Mouse (Mus musculus): ENCODE results near the gene Ptprs. TPM values are rescaled to one million over a fixed set of nuclear protein-coding genes. Genes with fewer than 3 reads are reported as not detected.

Ptprs gene
- total RNA-seq, 2 experiments from 2014 or later = 140 to 141 TPM

DNA sequence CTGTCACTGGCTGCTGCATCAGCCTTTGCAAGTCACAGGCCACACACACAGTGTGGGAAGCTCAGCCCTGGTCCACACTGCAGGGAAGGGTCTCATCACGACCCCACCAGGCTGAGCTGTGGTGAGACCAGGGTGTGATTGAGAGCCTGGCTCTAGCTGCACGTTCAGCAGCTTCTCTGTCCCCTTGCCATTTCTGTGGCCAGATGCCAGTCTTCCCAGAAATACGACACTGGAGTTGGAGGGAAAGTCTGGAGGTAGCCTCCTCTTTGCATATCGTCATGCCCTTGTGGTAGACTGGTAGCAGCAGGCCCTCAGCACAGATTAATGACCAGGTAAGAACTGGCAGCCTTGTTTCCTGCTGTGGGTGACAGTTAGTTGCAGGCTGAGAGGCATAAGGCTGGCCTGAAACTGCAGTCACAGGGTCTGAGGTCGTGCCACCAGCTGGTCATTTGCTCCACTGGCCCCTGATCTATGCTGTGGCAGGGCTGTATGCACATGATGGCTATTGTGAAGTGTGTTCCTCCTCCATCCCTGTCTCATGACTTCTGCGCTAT lies 96.9 kb downstream of the Ptprs start:
- DNase-seq = no peak

DNA sequence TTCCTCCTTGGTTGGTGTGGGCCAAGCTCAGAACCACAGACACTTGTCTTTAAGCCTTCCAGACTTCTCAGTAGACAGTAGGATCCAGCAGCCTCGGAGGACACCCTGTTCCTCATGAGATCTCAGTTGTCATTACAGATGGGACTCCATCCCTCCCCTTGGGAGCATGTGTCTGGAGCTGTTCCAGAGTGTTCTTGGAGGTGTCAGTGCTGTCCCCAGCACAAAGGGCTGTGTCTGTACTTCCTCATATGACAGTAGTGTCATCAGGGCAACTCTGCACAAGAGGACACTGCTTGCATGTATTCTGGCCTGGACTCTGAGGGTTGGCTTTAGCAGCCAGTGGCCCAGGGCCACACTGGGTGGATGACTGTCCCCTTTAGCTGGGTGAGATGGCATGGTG lies 101.4 kb downstream of the Ptprs start:
- no peak for DNase-seq

DNA sequence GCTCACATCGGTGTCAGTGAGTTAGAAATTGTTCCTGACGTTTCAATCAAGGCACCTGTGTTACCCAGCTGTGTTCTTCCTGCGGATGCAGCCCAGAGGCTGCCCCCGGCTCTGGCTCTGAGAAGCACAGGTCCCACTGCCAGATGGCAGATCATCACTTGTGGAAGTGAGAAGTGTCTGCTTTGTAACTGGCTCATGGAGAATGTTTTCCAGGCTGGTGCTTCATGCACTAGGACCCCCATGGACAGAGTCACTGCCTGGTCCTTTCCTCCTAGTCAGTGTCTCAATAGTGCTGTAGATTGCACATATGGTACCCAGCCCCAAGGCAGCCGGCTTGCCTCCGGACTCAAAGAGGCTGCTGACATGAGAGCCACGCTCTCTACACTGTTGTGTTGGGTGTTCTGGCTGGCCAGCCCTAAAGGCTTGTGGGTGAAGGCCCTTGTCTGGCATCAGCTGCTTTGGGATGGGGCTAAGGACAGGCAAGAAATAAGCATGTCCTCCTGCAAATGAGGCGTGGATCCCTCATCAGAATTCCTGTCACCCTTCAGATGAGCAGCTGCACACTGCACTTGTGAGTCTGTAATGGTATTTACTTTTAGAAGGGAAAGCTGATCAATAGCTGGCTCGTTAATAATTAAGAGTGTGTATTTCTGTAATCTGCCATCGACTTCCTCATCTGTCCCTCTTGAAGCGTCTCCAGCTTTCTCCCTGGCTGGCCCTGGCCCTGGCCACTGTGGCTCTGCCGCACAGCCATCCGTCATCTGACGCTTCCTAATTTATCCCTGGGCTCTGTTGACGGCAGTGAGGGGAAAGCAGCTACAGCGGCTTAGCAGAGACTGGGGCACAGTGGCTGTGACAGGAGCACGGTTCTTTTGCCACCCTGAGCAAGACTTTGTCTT lies 102.9 kb downstream of the Ptprs start:
- peak; percentile 18 for DNase-seq

DNA sequence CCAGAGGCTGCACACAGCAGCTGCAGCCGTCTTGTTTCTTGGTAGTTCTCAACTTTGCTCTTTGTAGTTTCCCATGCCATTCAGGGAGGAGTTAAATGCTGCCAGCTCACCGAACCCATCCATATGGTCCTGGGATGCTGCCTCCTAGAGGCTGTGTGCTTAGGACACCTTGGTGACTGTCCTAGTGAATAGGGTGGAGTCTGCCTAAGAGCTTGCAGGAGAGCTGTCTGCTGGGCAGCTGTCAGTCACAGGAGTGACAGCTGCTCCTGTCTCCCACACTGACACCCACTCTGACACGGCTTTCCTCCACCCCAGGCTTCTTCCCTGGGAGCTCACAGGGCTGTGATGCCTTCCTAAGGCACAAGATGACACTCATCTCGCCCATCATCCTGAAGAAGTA lies 104.2 kb downstream of the Ptprs start:
- no peak for DNase-seq

DNA sequence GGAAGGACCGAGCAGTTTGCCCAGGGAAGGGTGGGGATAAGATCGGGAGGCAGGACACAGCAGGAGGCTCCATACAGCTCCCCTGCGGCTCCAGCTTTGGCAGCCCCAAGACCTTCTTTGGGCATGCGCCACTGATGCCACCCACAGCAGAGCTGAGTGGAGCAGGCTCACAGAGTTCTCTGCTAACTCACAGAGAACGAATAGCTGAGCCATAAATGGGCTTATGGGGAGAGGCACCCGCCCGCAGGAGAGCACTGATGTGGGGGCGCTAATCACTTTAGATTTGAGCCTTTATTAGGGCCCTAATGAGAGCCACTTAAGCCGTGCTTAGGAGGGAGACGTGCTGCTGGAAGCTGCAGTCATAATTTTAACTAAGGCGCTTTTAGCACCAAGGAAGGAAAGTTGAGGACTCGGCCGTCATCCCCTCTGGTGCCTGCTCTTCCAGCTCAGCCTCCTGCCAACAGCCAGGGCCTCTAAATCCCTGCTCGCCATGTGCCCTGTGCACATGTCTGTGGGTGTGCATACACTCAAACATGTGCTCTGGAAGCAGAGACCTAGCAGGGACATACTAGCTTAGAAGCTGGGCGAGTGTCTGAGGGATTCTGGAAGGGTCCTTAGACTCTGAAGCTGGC lies 105.1 kb downstream of the Ptprs start:
- no peak for DNase-seq

DNA sequence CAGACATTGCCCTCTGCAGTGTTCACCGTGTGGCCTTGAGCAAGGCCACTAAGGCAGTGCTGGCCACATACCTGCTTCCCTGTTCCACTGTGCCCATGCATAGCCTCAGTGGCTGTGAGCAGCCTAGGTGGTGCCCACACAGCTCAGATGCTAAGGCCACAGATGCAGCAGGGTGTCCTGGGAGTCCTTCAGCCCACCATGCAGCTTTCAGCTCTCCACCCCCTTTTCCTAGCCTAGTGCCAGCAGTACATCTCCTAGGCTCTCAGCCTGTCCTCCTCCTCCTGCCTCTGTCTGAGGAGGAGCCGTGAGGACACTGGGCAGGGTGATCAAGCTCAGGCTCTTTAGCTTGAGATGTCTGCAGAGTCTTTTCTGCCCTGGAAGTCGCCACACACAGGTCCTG lies 106.2 kb downstream of the Ptprs start:
- DNase-seq = no peak

DNA sequence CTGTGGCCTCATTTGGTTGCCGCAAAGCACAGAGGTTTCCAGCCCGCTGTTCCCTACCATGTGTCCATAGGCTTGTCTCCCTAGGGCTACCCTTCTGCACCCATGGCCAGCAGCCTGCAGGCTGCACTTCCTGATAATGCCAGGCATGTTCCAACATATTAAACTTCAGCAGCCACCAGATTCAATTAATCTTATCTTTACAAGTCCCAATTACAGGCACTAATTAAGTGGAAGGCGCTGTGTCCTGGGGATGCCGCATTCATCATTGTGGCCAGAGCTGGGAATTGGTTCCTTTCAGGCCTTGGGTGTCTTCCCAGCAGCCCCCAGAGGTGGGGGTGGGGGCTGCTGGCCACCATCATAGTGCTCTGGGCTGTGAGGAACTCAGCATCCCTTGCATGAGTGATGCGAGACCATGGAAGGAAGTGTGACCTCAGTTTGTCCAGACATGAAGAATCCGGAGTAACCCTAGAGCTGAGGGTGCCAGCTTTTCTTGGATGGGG lies 107.9 kb downstream of the Ptprs start:
- DNase-seq = no peak

DNA sequence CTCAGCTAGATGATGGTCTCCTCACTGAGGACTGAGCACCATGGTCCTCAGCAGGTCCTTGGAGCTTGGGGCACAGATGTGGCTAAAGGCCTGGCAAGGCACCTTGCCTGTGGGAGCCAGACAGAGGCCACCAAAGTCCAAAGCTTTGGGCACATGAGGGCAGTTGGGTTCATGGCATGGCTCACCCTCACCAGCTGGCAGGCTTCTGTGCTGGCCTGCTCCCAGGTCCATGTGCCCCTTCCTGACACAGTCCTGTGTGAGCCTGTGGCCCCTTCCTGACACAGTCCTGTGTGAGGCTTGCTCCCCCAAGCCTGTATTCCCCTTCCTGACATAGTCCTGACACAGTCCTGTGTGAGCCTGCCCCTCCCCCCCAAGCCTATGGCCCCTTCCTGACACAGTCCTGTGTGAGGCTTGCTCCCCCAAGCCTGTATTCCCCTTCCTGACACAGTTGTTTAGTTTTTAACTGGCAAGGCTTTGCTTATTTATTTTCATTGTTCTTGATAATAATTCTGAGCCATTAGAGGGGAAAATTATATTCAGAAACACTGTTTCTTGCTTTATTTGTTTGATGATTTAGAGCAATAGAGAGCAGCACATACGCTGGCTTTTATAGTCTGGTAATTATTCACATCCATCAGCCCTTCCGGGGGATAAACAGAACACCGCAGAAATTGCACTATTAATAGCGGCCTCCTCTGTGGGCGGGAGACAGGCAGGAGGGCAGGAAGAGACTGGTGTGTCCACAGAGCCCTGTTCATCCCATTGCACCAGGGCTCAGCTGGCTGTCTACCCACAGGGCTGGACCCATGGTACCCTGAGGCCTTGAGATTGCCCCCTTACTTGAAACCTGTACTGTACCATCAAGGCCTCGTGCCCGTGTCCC lies 110.3 kb downstream of the Ptprs start:
- DNase-seq = no peak

Small RNA genes within 50 kb of the gene (microRNA-seq; reads per million reads assigned to microRNA genes)
- gene Mir6977 = 0 to 0.20 reads per million in 2 experiments

Other genes with a start within 250 kb of the Ptprs start
- 10 to 100 TPM; 69.6 to 73.8 TPM for gene Fem1a, start 219.7 kb downstream of the Ptprs start, total RNA-seq (2021)
- 10 to 100 TPM; 10.3 to 10.8 TPM for gene Ticam1, start 199.7 kb downstream of the Ptprs start, total RNA-seq (2021)
- 10 to 100 TPM; 56.3 to 65.7 TPM for gene Plin3, start 183.6 kb downstream of the Ptprs start, total RNA-seq (2021)
- gene Arrdc5, start 176.2 kb downstream of the Ptprs start, total RNA-seq (2021) = not detected
- 10 to 100 TPM; 71.8 to 76.7 TPM for gene Uhrf1, start 173.2 kb downstream of the Ptprs start, total RNA-seq (2021)
- gene Kdm4b, start 150.4 kb downstream of the Ptprs start, total RNA-seq (2021) = 10 to 100 TPM; 38.9 to 40.5 TPM
- not detected for gene Znrf4, start 35.9 kb upstream of the Ptprs start, total RNA-seq (2021)
- gene Gm20219, start 77.9 kb upstream of the Ptprs start, total RNA-seq (2021) = under 1 TPM; 0.54 to 0.71 TPM
- gene Safb2, start 108.1 kb upstream of the Ptprs start, total RNA-seq (2021) = 10 to 100 TPM; 69.2 to 70.0 TPM
- 10 to 100 TPM; 89.2 to 92.5 TPM for gene Safb, start 108.3 kb upstream of the Ptprs start, total RNA-seq (2021)
- 100 to 1,000 TPM; 295 to 325 TPM for gene 2410015M20Rik, start 133.3 kb upstream of the Ptprs start, total RNA-seq (2021)
- 100 to 1,000 TPM; 921 to 984 TPM for gene Rpl36, start 136.9 kb upstream of the Ptprs start, total RNA-seq (2021)
- 10 to 100 TPM; 89.0 to 90.5 TPM for gene Lonp1, start 150.4 kb upstream of the Ptprs start, total RNA-seq (2021)
- gene Catsperd, start 151.7 kb upstream of the Ptprs start, total RNA-seq (2021) = under 1 TPM; 0.17 to 0.20 TPM
- 10 to 100 TPM; 60.5 to 61.8 TPM for gene Ranbp3, start 196.8 kb upstream of the Ptprs start, total RNA-seq (2021)
- gene Ndufa11, start 241.3 kb upstream of the Ptprs start, total RNA-seq (2021) = 100 to 1,000 TPM; 705 to 809 TPM
- 1 to 10 TPM; 5.3 to 8.0 TPM for gene Vmac, start 241.5 kb upstream of the Ptprs start, total RNA-seq (2021)

All from heart, postnatal 4 days (tissue).